Mouse (Mus musculus): Measurements from ENCODE around the gene Socs2. TPM values are rescaled to one million over a fixed set of nuclear protein-coding genes. Genes with fewer than 3 reads are reported as not detected.

Socs2 gene
- total RNA-seq (2023), result 1.8 to 6.3 TPM (median 4.2 TPM) in 4 replicates

DNA sequence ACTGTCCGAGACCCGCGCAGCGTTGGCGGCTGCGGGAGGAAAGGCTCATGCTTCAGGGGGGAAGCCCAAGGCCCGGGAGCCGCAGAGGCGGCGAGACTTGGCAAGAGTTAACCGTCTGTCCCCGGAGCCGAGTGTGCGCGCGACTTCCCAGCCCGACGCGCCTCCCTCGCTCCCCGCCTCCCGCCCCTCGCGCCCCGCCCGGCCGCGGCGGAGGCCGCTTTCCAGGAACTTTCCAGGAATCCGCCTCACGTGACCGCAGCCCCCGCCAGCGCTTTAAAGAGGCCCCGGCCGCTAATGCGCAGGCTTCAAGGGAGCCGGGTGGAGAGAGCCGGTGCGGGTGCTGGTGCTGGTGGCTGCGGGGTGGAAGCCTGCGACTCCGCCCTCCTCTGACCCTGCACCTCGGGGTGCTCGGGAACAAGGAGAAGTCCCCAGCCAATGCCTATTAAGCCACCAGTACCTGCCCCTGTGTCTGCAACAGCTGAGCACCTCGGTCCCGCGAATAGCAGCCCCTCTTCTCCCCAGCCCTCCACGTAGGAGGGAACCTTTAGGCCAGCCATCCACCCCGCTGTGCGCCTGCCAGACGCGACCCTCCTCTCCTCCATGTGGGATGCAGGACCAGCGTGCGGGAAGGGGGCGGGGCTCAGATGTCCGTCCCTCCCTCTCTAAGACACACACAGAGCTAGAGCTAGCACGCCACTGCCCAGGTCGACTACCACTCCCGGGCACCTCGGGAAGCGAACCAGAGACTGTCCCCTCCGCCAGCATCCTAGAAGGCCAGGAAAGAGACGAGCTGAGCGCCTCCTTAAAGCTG, at the start of gene Socs2:
Gene Socs2, minus strand, starts transcription at position 496 of the 811 bp plus-strand sequence.

Other genes starting within 250 kb of the Socs2 start
- 12.3 to 17.6 TPM (median 15.4 TPM) in 4 replicates for gene Cradd, start 93.0 kb downstream of the Socs2 start, total RNA-seq (2023)
- gene Mrpl42, start 84.8 kb upstream of the Socs2 start, total RNA-seq (2023), result 39.0 to 49.0 TPM (median 43.0 TPM) in 4 replicates
- 95.7 to 114 TPM (median 105 TPM) in 4 replicates for gene Ube2n, start 98.0 kb upstream of the Socs2 start, total RNA-seq (2023)
- 15.6 to 18.2 TPM (median 17.3 TPM) in 4 replicates for gene Nudt4, start 147.0 kb upstream of the Socs2 start, total RNA-seq (2023)

All from B cell, adult 62 days (primary cell).